Mouse (Mus musculus) hematopoietic stem cell, adult 5-6 weeks (primary cell): Measurements from ENCODE around the gene Fgfbp3. TPM values are rescaled to one million over a fixed set of nuclear protein-coding genes. Genes with fewer than 3 reads are reported as not detected.
A peak's percentile ranks its signal among the peaks of the same experiment; 100 is the strongest.

Experiments
- ATAC-seq, 2 experiments: fragments of 125-278 bp in 1 of 2; replicated peaks in 1 of 2; 2 replicates each; pipeline ENCODE4 v1.8.0; 2016 to 2017; ENCODE audit warnings: inconsistent platforms in 2 of 2, mild to moderate bottlenecking in 2 of 2, moderate number of reproducible peaks in 2 of 2, low read depth in 1 of 2, moderate TSS enrichment in 1 of 2; ENCODE audit not compliant: low FRiP score in 2 of 2, poor library complexity in 2 of 2, severe bottlenecking in 2 of 2, insufficient read depth in 1 of 2, low TSS enrichment in 1 of 2
- total RNA-seq: library from RNA; stranded (forward); fragments of 172-1452, 232-1000 nt; gene quantifications from 2 replicates; pipeline ENCODE4 v1.2.3, GENCODE M21; 2017

Gene Fgfbp3
- total RNA-seq, 1 experiment from 2014 or later, result 2.7 TPM

DNA sequence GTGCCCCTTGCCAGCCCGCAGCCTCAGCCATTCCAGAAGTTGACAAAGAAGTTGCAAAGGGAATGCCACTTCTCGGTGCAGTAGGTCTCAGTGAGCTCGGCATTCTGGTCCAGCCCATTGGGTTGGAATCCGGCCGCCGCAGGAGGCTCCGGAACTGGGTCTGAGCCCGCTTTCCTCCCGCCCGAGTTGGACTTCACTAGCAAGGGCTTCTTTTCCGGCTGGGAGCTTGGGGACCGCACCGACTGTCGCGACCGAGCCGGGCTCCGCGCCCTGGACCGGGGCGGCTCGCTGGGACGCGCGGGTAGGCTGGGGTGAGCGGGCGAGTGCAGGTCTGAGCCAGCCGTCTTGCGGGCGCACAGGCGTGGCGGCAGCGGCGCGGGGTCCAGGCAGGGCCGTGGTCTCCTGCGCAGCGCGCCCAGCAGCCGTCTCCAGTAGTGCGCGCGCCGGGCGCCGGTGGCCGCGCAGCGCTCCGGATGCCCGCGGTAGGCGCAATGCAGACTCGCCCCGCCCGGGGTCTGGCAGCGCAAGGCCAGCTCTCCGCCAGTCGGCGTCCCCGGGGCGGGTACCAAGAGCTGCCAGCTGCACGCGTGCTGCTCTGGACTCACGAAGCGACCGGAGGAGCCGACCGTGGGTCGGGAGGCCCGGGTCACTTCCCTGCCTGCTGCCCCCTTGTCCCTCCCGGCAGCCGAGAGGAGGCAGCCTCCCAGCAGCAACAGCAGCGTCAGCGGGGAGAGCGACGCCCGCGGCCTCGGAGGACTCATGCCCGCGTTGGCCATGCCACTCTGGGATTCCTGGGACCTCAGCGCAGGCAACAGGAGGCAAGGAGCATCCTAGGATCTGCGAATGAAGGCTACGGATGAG, 744 bp downstream of the Fgfbp3 start:
- peak; percentile 74 to 76 for ATAC-seq

DNA sequence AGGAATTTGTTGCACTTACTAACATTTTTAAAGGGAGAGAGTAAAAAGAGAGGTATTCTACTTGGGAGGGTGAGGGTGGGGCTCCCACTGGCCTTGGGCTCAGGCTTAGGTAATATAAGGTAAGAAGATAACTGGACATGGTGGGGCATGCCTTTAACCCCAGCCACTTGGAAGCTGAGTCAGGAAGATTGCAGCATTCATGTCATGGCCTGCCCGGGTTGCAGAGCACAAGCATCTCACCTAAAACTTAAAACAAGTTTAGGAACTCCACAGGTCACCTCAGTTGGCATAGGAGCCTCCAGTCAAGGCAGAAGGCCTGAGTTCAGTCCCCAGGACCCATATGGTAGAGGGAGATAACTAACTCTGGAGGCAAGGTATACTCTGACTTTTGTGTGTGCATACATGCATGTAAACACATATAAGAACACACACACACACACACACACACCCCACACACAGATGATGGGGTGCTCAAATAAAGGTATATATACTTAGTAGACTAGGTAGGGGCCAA, 2.5 kb downstream of the Fgfbp3 start:
- no peak for ATAC-seq

DNA sequence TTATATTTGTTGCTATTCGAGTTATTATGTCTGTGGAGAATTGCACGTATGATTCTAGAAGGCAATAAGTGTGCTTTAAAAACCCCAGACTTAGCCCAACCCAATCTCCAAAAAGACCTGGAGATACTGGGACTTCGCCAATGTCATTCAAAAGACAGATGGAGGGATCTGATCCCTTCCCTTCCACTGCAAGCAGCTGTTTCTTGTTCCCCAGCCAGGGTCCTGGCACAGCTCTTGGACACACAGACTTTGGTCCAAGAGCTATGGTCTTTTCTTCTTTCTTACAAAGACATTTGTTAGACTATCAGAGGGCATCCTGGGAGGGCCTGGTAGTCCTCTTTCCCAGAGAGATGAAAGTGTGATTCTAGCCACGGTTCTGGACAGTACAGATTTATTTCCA, 3.2 kb downstream of the Fgfbp3 start:
- no peak for ATAC-seq

DNA sequence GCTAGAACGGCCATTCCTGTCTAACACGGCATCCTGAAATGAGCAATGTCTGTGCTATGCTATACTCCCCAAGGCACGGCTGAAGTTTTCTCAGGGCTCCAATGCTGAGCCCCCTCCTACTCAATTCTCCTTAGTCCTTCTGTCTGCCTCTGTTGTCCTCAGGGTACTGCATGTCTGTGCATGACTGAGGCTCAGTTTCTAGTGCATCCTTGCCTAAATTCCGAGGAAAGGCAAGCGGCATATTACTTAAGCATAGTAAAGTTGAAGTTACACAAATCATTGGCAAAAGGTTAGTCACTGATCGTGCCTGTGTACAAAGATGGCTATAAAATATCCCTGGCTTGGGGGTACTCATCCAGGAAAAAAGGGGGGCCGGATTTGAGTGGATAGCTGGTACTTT, 6.4 kb downstream of the Fgfbp3 start:
- ATAC-seq, result no peak

DNA sequence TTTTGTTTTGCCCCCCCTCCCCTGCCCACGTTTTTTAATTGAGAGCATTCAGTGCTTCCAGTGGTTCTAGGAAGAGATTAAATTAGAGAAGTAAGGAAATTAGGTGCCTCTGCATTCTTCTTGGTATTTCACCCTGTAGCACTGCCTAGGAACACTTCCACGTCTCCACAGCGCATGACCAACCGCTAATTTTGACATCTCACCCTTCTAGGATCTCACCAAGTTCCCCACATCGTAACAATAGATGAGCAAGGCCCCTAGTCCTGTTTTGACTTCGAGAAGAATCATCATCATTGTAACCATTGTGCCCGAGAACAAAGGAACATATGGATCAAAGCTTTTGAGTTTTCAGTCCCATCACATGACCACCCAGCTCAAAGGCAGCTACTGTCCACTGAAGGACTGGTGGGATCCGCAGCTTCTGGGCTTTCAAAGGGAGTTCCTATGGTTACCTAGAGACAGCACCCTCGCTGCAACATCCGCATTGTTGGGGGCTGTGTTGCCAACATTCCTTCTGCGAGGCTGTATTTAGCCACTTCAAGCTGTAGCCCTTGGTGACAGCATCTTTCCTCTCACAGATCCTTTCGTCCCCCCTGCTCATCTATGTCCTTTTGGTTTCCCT, 8.9 kb downstream of the Fgfbp3 start:
- ATAC-seq, result no peak

DNA sequence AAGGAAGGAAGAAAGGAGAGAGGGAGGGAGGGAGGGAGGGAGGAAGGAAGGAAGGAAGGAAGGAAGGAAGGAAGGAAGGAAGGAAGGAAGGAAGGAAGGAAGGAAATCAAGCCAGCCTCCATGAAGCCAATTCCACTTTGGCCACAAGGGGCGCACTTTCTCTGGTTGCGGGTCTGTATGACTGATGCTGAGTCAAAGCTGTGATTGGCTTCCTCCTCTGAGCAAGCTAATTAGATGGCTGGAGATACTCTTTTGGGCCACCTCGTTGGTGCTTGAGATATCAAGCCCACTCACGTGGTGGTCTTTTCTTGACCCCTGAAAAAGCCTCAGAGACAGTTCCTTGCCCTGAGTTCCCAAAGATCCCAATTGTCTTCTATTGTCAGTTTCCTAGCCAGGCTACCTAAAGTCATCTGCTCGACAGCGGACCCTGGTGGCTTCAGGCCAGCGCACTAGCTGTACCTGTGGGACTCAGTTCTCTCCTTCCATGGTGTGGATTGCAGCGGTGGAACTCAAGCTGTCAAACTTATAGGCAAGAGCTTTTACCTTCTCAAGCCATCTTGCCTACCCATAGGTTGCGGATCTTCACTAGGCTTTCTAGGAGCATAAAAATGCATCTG, 9.6 kb downstream of the Fgfbp3 start:
- peak; percentile 68 to 78 for ATAC-seq

DNA sequence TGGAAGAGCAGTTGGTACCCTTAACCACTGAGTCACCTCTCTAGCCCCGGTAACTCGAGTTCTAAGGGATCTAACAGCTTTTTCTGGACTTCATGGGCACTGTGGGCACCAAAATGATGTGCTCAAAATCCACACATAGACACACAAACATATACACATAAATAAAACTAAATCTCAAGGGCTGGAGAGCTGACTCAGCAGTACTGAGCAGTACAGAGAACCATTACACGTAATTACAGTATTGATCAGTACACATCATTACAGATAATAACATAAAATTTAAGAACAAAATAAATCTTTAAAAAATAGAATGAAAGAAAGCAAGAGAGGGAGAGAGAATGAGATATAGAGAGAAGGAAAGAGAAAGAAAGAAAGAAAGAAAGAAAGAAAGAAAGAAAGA, 10.3 kb downstream of the Fgfbp3 start:
- no peak for ATAC-seq

DNA sequence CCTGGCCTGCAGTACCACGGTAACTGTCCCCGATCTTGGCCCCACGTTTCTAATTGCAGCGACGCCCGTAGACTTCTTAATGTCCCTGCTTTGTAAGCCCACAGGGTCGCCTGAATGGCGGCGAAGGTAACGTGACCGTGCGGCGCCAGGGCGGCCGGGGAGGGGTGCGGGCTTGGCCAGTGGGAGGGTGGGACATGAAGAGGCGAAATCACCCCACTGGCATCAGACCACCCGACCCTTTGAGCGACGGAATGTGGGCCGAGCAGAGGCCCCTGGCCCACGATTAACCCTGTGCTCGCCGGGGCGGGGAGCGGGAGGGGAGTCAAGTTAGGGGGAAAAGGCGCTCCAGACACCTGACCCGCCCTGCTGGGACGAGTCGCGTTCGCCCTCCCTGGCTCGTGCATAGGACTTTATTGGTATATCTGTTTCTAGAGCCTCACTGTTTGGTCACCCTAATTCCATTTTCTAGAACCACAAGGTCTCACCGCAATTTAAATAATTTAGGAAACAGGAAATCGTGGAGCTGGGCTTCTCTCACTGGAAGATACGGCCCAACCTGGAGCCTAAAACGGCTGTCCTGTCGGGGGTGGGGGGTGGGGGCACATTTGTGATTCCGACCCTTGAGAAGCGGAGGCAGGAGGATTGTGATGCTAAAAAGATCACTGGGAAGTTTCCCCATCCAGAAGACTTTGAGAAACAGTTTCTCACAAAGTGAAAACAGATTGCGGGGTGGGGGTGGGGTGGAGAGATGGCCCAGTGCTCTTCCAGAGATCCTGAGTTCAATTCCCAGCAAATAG, 15.0 kb downstream of the Fgfbp3 start:
- ATAC-seq, result peak; percentile 62 to 73

DNA sequence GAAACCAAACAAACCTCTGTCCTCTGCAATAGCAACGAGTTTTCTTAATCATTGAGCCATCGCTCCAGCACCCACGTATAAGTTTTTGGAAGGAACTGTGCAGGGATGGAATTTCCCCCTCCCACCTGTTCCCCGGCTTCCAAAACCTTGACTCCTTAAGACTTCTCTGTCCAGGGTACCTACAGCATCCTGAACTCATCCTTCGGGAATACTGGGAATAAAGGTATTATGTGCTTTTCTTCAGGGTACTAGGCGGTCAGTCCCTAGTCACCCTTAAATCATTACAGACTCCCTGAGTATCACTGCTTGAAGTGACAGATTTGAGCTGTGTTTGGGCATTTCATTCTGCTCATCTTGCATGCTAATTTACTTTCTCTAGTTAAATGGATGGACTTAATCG, 16.0 kb downstream of the Fgfbp3 start:
- no peak for ATAC-seq

DNA sequence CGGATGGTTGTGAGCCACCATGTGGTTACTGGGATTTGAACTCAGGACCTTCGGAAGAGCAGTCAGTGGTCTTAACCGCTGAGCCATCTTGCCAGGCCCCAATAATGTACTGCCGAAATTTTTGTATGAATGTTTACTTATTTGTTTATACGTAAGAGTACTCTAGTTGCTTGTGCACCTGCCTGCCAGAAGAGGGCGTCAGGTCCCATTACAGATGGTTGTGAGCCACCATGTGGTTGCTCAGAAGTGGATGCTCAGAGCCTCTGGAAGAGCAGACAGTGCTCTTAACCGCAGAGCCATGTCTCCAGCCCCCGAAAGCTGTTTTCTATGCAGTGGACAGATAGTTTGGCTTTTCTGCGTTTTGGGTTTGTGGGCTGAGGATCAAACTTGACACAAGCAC, 21.6 kb downstream of the Fgfbp3 start:
- no peak for ATAC-seq

DNA sequence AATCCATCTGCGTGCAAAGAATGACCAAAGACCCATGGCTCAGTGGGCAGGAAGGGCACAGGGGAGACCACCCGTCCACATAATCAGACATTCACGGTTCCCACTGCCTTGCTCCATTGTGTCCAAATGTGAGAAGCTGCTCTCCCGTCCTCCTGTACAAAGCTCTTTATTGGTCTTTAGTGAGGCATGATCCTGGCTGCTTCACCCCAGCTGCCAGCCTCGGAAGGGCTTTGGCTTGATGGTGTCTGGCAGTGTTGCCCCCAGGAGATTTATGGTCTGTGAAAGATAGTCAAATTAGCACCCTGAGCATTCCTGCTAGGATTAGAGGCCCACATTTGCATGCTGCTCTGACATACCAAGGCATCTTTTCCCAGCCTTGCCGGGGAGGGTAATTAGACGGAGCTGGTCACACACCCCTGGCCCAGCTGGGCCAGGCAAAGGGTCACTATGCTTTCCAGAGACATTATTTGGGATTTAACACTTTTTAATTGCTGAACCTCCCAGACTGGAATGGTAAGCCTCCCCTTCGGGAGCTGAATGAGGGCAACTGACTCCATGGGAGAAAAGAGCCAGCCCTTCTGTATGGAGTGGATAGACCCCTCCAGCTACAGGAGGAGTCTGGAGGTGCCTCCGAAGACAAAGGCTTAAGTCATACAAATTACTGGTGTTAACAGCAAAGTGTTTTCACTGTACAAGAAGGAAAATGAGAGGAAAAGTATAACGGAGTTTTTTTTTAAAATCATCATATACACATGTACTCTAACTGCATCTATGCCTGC, 22.4 kb downstream of the Fgfbp3 start:
- no peak for ATAC-seq

DNA sequence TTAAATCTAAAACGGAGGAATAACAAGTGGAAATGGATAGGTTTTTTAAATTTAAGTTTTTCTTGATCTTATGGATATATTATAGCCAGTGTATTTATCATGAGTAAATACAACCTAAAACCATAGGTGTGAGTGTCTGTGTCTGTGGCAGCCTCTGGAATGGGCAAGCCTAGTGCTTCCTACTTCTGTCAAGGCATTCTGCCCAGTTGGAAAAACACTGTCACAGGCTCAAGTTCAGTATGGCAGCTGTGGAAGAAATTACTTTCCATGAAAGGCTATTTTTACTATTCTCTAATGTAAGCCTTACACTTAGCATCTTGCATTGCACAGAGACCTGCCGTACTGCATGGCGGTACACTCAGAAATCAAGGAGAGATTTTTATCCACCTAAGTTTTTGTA, 27.7 kb downstream of the Fgfbp3 start:
- ATAC-seq, result no peak

DNA sequence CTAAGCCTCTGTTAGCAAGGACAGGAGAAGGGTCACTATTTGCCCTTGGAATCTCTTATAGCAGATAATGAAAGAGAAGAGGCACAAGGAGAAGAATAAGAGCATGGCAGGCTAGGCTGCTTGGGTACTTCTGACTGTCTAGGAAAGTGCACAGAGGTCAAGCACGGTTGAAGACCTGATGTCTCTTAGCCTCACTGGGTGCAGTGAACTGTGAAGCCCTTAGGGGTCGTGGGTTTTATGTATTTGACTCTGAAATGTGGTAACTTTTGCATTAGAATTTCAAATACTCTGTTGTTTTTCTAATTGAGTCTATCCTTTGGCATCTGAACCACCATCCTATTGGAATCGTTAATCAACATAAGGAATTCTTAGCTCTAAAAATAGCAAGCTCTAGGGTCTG, 31.7 kb downstream of the Fgfbp3 start:
- ATAC-seq, result no peak

DNA sequence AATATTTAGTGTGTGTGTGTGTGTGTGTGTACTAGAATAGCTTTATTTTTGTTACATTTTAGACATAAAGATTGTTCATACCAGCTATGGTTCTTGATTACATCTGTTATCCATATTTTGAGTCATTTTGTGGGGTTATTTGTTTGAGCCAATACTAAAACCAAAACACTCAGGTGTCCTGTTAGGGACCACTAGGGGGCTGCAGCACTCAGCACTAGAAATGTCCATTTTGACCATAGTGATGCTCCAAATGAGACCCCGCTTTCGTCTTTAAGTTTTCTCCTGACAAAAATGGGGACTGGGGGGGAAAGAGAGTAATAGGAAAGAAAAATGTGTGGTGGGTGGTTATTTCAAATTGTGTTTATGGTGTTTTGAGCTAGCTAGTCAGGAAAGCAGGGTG, 33.1 kb downstream of the Fgfbp3 start:
- no peak for ATAC-seq

DNA sequence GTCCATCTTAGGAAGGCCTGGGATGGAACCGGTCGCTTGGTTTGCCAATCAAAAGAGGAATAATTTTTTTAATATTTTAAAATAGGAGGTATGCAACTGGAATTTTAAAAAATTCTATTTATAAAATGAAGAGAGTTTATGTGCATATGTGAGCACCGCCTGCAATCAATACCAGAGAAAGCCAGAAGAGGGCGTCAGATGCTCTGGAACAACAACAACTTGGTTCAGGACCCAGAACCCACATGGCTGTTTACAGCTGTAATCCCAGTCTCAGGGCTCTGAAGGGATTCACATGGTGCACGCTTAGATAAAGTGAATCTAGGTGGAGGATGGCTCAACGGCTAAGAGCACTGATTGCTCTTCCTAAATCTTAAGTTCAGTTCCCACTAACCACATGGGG, 36.3 kb downstream of the Fgfbp3 start:
- ATAC-seq, result no peak

DNA sequence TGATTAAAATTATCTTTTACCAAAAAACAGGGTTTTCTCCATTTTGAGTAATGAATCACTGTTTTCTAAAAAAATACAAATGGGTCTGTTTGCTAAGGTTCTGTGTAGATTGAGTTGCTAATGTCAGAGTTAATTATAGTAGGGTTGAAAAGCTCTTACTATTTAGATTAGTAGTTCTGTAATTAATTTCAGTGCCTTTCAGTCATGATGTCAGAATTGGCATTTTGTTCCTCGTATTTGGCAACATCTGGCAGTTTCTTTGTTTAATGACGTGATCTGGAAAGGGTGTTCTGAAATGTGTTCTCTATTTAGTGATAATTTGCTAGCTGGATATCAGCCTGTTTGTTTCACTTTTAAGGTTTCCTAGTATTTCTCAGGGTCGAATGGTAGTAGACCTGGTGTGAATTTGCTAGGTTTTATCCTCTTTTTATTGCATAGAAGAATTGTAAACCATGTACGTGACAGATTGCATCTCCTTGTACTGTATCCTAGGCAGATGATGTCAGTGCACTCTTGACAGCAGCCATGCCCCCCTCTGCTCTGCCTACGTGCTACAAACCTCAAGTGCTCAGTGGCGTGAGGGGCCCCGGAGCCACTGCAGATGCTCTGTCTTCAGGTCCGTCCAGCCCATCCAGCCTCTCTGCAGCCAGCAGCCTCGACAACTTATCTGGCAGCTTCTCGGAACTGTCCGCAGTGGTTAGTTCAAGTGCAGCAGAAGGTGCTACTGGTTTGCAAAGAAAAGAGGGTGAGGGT, 40.5 kb downstream of the Fgfbp3 start:
- ATAC-seq, result no peak
